Mouse (Mus musculus) C2C12 (cell line): ENCODE measurements around the gene Rpl41. TPM values are rescaled to one million over a fixed set of nuclear protein-coding genes. Genes with fewer than 3 reads are reported as not detected.

ENCODE experiments used
- H3K27me3 ChIP-seq: one replicate; pipeline ENCODE4 v1.6.1; 2011; ENCODE audit not compliant: control insufficient read depth, insufficient read depth, insufficient read length
- H3K36me3 ChIP-seq: one replicate; pipeline ENCODE4 v1.6.1; 2011; ENCODE audit not compliant: control insufficient read depth, insufficient read depth
- H3K4me3 ChIP-seq: one replicate; pipeline ENCODE4 v1.5.1; 2011; ENCODE audit warnings: mild to moderate bottlenecking, control low read depth; ENCODE audit not compliant: poor library complexity, insufficient read depth, severe bottlenecking
- H3K79me2 ChIP-seq: one replicate; pipeline ENCODE4 v1.6.1; 2011; ENCODE audit not compliant: control insufficient read depth, insufficient read depth
- H3K79me3 ChIP-seq: one replicate; pipeline ENCODE4 v1.6.1; 2011; ENCODE audit warnings: low read depth, control low read depth
- H3ac ChIP-seq: one replicate; pipeline ENCODE3; 2011; ENCODE audit warnings: low read depth; ENCODE audit not compliant: control insufficient read depth, insufficient read length
- CEBPB ChIP-seq: IDR thresholded peaks from one replicate; pipeline ENCODE4 v1.6.1; 2011; ENCODE audit warnings: low read depth, mild to moderate bottlenecking, control low read depth, moderate library complexity
- CTCF ChIP-seq: IDR thresholded peaks from one replicate; pipeline ENCODE4 v1.5.1; 2011; ENCODE audit not compliant: control insufficient read depth, insufficient read depth, insufficient read length
- FOSL1 ChIP-seq: IDR thresholded peaks from one replicate; pipeline ENCODE4 v1.8.0; 2011; ENCODE audit warnings: mild to moderate bottlenecking, low read length; ENCODE audit not compliant: poor library complexity, insufficient read depth, severe bottlenecking
- MAX ChIP-seq: IDR thresholded peaks from one replicate; pipeline ENCODE4 v1.6.1; 2011; ENCODE audit warnings: mild to moderate bottlenecking, control low read depth
- MYOD1 ChIP-seq: IDR thresholded peaks from one replicate; pipeline ENCODE4 v1.6.1; 2011; ENCODE audit warnings: low read depth; ENCODE audit not compliant: control insufficient read depth, insufficient read length
- MYOG ChIP-seq: IDR thresholded peaks from one replicate; pipeline ENCODE4 v1.6.1; 2011; ENCODE audit not compliant: control insufficient read depth, insufficient read length; ENCODE audit errors: extremely low read depth
- USF1 ChIP-seq: IDR thresholded peaks from one replicate; pipeline ENCODE4 v1.6.1; 2011; ENCODE audit warnings: low read depth, mild to moderate bottlenecking, control low read depth, moderate library complexity
- microRNA-seq: library from miRNA; unstranded; fragments of <30 nt; microRNA quantifications from one replicate; pipeline ENCODE4, GENCODE M21; 2019; ENCODE audit warnings: borderline microRNAs expressed
- polyA plus RNA-seq: library from polyadenylated mRNA; unstranded; fragments of >200 nt; fragmentation: generic; extraction: Trizol; gene quantifications from one replicate; pipeline ENCODE4 v1.2.1, GENCODE M21; 2012; ENCODE audit warnings: missing spikeins

Gene Rpl41
- polyA plus RNA-seq, 1 experiment, result 13,760 TPM

GRCm38 (mm10) chr10:128503532-128503931 is 45.6 kb downstream of the Rpl41 start:
- Histone ChIP-seq H3ac (no peak overlapping the region), H3K79me3 (no peaks in the 10 kb centered on the region), H3K36me3 (no peaks in the 10 kb centered on the region), H3K27me3 (no peaks in the 10 kb centered on the region), H3K4me3 (no peak overlapping the region), H3K79me2 (no peaks in the 10 kb centered on the region)
- no peak for TF ChIP-seq CTCF
- no peak for TF ChIP-seq MYOG
- TF ChIP-seq MYOD1, result no peak
- TF ChIP-seq CEBPB, result no peak
- TF ChIP-seq USF1, result no peak
- TF ChIP-seq FOSL1, result no peak
- no peak for TF ChIP-seq MAX

GRCm38 (mm10) chr10:128502341-128502740 is 46.8 kb downstream of the Rpl41 start:
- H3K79me3 ChIP-seq, result no peaks in the 10 kb centered on the region
- no peaks in the 10 kb centered on the region for H3K79me2 ChIP-seq
- no peaks in the 10 kb centered on the region for H3K36me3 ChIP-seq
- TF ChIP-seq CTCF (no peak), CEBPB (peak; percentile 60)
- no peak overlapping the region for H3K4me3 ChIP-seq
- H3K27me3 ChIP-seq, result no peaks in the 10 kb centered on the region
- H3ac ChIP-seq, result no peak overlapping the region

- peaks cover 9% of the 10 kb centered on the region for H3K79me3 ChIP-seq
- H3ac ChIP-seq, result peak overlapping the region; percentile 71
- H3K4me3 ChIP-seq, result peak overlapping the region; percentile 38
- no peak for TF ChIP-seq MYOG
- no peak for TF ChIP-seq FOSL1
- TF ChIP-seq CTCF, result no peak
- no peak for TF ChIP-seq USF1
- TF ChIP-seq MYOD1, result no peak
- no peak for TF ChIP-seq MAX
- no peak for TF ChIP-seq CEBPB
- peaks cover 22% of the 10 kb centered on the region for H3K79me2 ChIP-seq
- H3K36me3 ChIP-seq, result no peaks in the 10 kb centered on the region
- no peaks in the 10 kb centered on the region for H3K27me3 ChIP-seq
Observed at GRCm38 (mm10) chr10:128499116-128499671, 49.9 kb downstream of the Rpl41 start.

GRCm38 (mm10) chr10:128498590-128498989 is 50.5 kb downstream of the Rpl41 start, which contains the start of gene Myl6b:
Gene Myl6b, minus strand, starts transcription at chr10:128498685.
- Histone ChIP-seq H3K79me3 (peaks cover 10% of the 10 kb centered on the region), H3K27me3 (no peaks in the 10 kb centered on the region), H3K79me2 (peaks cover 27% of the 10 kb centered on the region), H3ac (peak within 1 kb of the TSS; percentile 71), H3K36me3 (no peaks in the 10 kb centered on the region), H3K4me3 (peak within 1 kb of the TSS; percentile 38)
- no peak for TF ChIP-seq MYOD1
- TF ChIP-seq CTCF, result no peak
- peak; percentile 87 for TF ChIP-seq MAX
- TF ChIP-seq MYOG, result no peak

Small RNA genes within 50 kb of the gene (microRNA-seq; reads per million reads assigned to microRNA genes)
- gene Gm47275, result not detected
- gene Mir6916, result 0.16 reads per million
- not detected for gene Mir6917

Other genes with a start within 250 kb of the Rpl41 start
- 5.0 TPM for gene Pan2, start 246.0 kb downstream of the Rpl41 start, polyA plus RNA-seq
- 102 TPM for gene Cnpy2, start 226.8 kb downstream of the Rpl41 start, polyA plus RNA-seq
- gene Cs, start 211.6 kb downstream of the Rpl41 start, polyA plus RNA-seq, result 212 TPM
- gene Coq10a, start 180.3 kb downstream of the Rpl41 start, polyA plus RNA-seq, result 13.7 TPM
- gene Ankrd52, start 172.2 kb downstream of the Rpl41 start, polyA plus RNA-seq, result 35.9 TPM
- gene Slc39a5, start 148.1 kb downstream of the Rpl41 start, polyA plus RNA-seq, result not detected
- gene Nabp2, start 137.8 kb downstream of the Rpl41 start, polyA plus RNA-seq, result 93.0 TPM
- gene Rnf41, start 137.6 kb downstream of the Rpl41 start, polyA plus RNA-seq, result 34.0 TPM
- 48.4 TPM for gene Smarcc2, start 90.1 kb downstream of the Rpl41 start, polyA plus RNA-seq
- 3,169 TPM for gene Myl6, start 55.2 kb downstream of the Rpl41 start, polyA plus RNA-seq
- 16.7 TPM for gene Myl6b, start 50.6 kb downstream of the Rpl41 start, polyA plus RNA-seq
- gene Esyt1, start 23.4 kb downstream of the Rpl41 start, polyA plus RNA-seq, result 120 TPM
- 13.0 TPM for gene Zc3h10, start 1.5 kb downstream of the Rpl41 start, polyA plus RNA-seq
- 232 TPM for gene Pa2g4, start 16.7 kb upstream of the Rpl41 start, polyA plus RNA-seq
- gene Erbb3, start 40.3 kb upstream of the Rpl41 start, polyA plus RNA-seq, result 0.28 TPM
- 2,179 TPM for gene Rps26, start 77.4 kb upstream of the Rpl41 start, polyA plus RNA-seq
- 0.05 TPM for gene Ikzf4, start 96.7 kb upstream of the Rpl41 start, polyA plus RNA-seq
- 9.6 TPM for gene Suox, start 124.8 kb upstream of the Rpl41 start, polyA plus RNA-seq
- gene Rab5b, start 147.0 kb upstream of the Rpl41 start, polyA plus RNA-seq, result 27.0 TPM
- gene Pmel, start 154.9 kb upstream of the Rpl41 start, polyA plus RNA-seq, result 0.16 TPM
- 34.7 TPM for gene Cdk2, start 155.7 kb upstream of the Rpl41 start, polyA plus RNA-seq
- gene Dgka, start 195.6 kb upstream of the Rpl41 start, polyA plus RNA-seq, result 7.3 TPM
- 38.0 TPM for gene Pym1, start 198.6 kb upstream of the Rpl41 start, polyA plus RNA-seq
- gene Mmp19, start 241.6 kb upstream of the Rpl41 start, polyA plus RNA-seq, result 1.7 TPM